Mouse (Mus musculus) olfactory bulb, adult 2 months (tissue): Measurements from ENCODE around the gene Dnm2.

Experiments
- CTCF ChIP-seq: fragments of 200-500 bp; IDR thresholded peaks from 2 replicates; pipeline ENCODE4 v1.5.1; 2012; ENCODE audit warnings: low read depth, mild to moderate bottlenecking, low read length, moderate library complexity; ENCODE audit not compliant: insufficient read depth
- POLR2A ChIP-seq: fragments of 200-500 bp; IDR thresholded peaks from 2 replicates; pipeline ENCODE4 v1.6.1; 2012; ENCODE audit warnings: mild to moderate bottlenecking, low read depth, low read length, moderate library complexity; ENCODE audit not compliant: insufficient read depth

DNA sequence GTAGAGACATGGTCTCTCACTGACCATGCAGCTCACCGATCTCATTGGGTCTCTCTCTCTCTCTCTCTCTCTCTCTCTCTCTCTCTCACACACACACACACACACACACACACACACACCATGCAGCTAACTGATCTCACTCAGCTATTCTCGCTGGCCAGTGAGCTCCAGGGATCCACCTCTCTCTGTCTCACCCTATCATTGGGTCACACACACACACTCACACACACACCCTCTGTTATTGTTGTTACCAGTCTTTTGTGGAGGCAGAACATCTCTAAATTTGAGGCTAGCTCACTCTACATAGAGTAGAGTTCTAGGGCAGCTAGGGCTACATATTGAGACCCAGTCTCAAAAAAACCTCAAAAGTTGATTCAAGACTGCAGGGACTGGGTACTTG, 1.8 kb downstream of the Dnm2 start:
- TF ChIP-seq CTCF (no peak), POLR2A (no peak)
